Mouse (Mus musculus): ENCODE data around the gene Caskin1.
"Not testable (repeated sequence)": the region's sequence is repeated elsewhere in the genome, so short reads cannot be mapped to it uniquely, and the experiment has no call there.

Gene Caskin1
- long read RNA-seq, experiment 1, partial matches to known transcripts = 5 of 7 reads
- long read RNA-seq, experiment 1, other reads (novel, unspliced or antisense) = 0 of 7 reads
- long read RNA-seq, experiment 2, partial matches to known transcripts = 1 of 4 reads
- long read RNA-seq, experiment 2, other reads (novel, unspliced or antisense) = 1 of 4 reads

DNA sequence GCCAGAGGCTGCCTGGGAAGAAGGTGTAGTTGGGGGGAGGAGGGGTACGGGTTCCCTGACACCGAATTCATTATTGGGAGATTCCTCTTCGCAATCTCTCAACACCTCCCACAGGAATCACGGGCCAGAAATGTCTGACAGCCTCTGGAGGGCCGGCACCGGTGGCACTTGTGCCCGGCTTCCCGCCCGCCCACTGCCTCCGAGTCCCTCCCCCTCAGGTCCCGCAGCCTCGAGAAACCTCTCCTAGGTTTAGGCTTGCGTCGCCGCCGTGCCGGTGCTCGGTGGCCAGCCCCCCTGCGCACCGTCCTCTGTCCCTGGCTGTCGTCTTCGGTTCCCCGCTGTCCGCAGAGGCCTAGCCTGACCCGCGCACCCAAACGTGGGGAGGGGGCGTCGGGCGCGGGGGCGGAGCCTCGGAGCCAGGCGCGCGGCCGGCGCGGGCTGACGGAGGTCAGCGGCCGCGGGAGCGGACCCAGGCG is at the start of gene Caskin1:
Gene Caskin1, plus strand, starts transcription at position 416 of the 476 bp plus-strand sequence.
- intact Hi-C loops (cut with DNase I) = loop anchor here (5.0 kb wide), 1 partner anchor 44 kb away; the partner anchor contains the start of gene Rab26

DNA sequence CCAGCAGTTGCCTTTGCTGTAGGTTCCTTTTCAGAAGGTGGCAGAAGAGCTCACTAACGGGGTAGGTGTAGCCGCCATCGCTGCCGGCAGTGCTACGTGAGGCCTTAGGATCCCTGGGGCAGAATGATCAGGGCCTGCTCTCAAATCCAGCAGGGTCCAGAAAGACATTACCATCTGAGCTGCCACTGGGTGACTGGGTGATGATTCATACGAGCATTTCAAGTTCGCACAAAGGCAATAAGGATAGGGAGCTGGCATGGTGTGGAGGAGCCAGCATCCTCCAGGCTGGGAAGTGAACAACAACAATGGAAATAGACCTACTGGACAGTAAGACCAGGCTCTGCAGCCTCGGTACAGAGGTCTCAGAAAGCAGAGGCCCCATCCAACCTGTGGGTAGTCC is 48.0 kb upstream of the Caskin1 start:
- intact Hi-C loops (cut with DNase I) = no loop called here

DNA sequence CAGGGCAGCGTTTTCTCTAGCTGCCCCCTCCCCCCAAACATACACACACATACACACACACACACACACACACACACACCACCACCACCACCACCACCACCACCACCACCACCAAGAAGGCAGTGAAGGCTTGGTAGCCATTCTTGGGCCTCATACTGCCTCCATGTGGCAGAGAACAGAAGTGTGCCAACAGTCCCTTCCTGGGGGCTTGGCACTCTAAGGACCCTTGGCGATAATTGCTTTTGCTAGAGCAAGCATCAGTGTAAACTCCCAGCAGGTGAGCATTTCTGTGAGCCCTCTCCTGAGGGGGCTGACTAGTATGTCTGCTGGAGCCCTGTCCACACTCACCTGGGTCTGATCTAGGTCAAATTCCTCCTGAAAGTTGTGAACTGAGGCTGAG is 47.3 kb upstream of the Caskin1 start:
- intact Hi-C loops (cut with DNase I) = no loop called here

DNA sequence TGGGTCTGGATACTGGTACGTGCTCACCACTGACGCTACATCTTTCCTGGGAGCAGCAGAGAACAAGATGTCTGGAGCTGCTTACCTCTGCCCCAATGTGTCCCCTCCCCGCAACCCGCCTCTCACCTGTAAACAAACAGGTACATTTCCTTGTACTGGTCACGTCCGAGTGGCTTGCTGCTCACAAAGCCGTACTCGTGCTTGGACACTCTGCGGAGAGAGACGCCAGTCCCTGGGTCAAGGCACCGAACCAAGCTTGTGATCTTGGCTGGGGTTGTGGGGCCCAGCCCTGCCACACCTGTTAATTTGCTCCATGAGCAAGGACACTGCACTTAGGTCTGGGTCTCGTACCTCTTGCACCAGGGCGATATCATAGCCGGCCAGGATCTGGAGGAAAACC is 46.3 kb upstream of the Caskin1 start:
- intact Hi-C loops (cut with DNase I) = no loop called here

DNA sequence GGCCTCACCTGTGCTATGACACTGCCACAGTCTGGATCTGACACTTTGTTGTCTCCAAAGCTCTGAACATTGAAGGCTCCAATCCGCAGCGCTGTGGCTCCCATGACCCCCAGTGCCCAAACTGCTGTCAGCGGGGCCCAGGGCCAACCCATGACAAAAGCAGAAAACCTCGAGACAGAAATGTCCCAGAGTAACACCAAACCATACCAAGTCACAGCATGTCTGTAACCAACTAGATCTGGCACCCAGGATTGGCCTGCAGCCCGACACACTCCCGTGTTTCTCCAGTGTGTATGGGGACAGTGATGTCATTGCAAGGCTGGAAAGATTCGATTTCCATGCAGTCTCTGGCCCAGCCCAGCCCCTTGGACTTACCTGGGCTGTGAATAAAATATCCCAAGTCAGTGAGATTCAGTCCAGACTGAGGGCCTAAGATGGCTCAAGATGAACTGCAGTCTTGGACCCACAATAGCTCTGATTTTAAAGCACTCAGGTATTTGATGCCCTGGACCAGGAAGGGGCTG is 45.7 kb upstream of the Caskin1 start, which contains the start of gene Dnase1l2:
Gene Dnase1l2, minus strand, starts transcription at position 474 of the 524 bp plus-strand sequence.
- intact Hi-C loops (cut with DNase I) = no loop called here

DNA sequence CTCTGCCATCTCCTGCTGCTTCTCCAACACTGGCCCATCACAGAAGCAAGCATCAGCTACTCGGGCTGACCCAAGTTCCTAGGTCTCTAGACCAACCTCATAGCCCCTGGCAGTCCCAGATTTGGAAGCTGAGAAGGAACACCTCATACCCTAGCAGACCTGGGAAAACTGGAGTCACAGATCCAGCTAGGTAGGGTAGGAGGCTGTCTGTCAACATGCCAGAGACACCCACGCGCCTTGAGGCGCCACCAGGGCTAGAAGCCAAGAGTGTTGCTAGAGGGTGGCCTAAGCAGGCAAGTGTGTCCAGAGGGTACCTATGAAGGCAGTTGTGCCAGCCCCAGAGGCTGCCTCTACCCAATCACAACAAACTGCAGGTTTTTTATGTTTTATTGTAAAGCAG is 45.0 kb upstream of the Caskin1 start:
- intact Hi-C loops (cut with DNase I) = no loop called here

DNA sequence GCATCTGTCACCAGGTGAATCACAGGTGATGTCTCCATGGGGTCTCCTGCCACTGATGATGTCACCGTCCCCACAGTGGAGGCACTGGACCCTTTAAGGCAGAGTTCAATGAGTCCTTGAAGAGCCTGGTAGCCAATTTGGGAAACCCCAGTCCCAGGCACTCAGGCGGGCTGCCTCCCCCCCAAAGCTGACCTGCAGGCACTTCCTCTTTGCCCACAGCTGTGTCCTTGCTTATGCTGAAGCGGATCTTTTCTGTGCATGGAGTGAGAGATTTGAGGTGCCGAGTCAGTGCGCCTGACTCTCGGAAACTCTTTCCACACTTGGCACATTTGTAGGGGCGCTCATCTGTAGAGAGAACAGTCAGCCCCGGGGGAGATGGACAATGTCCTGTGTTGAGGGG is 41.8 kb upstream of the Caskin1 start:
- intact Hi-C loops (cut with DNase I) = no loop called here

DNA sequence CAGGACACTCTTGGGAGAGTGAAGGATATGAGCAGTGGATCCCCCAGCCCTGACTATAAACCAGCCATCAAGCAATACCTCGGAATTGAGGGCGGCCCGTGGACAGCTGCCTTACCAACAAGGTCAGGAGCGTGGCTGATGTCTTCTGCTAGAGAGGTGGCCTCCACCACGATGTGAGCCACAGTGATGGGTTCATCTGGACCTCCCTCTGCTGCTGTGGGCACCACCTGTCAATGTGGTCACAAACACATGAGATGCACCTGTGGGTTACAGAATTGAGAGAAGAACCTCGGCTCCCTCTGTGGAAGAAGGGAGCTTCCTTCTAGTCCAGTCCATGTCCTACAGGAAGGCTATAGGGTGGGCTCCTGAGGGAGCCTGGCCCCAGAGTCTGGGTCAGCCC is 38.9 kb upstream of the Caskin1 start:
- intact Hi-C loops (cut with DNase I) = no loop called here

DNA sequence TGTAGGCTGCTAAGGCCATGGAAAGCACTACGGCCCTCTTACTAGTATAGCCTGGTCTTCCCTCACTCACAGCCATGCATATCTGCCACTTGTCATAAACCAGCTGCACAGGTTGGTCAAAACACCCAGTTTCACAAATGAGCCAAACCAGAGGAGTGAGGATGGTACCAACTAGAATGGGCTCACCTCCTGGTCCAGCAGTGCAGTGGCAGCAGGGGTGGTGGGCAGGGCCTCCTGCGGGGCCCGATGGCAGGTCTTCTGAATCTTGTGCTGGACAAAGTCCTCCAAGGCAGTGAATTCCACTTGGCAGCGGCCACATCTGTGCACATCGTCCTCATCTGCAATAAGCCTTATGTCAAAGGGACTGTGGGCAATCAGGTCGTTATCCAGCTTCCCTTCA is 37.2 kb upstream of the Caskin1 start:
- intact Hi-C loops (cut with DNase I) = no loop called here

DNA sequence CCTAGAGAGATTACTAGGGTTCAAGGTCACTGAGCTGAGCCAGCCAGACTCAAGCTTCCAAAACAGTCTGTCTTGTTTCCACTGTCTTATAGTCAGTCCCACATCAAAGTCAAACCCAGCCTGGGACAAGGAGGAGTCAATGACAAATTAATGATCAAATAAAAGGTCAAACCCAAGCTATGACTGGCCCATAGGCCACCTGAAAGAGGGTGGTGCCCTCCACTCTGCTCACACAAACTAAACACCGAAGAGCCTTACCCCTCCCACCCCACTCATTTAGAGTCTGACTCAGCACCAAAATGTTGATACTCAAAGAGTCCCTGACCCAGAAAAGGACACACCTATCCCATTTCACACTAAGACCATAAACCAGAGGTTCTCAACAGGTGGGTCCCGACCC is 35.0 kb upstream of the Caskin1 start:
- intact Hi-C loops (cut with DNase I) = no loop called here

DNA sequence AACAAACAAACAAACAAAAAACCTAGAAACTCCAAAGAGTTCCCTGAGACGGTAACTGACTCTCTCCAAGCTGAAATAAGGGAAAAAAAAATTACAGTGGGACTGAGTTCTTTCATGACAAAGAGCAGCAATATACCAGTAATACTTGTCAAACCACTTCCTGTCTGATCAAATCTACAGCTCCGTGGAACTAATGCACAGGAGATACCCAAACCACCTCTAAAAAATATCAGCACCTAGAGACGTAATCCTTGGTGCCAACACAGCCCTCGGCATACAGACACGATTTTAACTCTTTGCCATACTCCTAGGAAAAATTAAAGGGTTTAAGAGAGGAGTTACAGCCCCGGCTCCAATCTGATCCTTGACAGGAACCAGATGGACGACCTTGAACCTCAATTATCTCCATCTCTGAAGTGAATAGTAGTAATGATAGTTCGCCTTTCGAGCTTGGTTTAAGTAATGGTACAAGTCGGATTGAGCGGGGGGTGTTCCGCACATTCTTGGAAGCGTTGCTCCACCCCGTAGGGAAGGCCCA is 34.1 kb upstream of the Caskin1 start:
- intact Hi-C loops (cut with DNase I) = no loop called here

DNA sequence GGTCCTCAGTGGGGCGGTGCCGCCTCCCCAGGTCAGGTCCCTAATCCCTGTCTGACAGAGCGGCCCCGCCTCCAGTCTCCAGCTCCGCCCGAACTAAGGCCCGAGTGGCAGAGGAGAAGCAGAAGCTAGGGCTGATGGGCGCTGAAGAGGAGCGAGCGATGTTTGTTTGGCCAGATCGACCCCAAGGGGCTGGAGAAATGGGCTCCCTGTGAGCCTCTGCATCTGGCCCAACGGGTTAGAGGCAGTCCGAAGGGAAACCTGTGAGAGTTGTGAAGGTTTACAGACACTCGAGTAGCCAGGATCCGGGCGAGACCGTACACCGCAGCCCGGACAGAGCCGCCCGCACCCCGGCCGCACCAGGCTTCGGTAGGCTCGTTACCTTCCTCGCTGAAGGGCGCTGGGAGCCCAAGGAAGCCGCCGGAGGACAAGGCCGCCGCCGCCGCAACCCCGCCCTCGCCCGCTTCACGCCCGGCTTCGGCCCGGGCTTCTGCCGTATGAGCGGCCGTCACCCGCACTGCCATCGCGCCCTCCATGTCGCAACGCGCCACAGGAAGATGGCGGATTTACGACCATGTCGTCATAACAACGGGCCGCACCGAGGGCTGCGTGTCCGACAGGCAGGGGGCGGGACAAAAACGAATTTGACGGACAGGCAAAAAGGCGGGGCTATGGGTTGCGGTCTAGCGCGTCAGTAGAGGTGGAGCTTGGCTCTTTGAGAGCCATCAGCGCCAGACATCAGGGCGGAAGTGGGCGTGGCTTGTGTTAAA is 33.5 kb upstream of the Caskin1 start:
- intact Hi-C loops (cut with DNase I) = no loop called here

DNA sequence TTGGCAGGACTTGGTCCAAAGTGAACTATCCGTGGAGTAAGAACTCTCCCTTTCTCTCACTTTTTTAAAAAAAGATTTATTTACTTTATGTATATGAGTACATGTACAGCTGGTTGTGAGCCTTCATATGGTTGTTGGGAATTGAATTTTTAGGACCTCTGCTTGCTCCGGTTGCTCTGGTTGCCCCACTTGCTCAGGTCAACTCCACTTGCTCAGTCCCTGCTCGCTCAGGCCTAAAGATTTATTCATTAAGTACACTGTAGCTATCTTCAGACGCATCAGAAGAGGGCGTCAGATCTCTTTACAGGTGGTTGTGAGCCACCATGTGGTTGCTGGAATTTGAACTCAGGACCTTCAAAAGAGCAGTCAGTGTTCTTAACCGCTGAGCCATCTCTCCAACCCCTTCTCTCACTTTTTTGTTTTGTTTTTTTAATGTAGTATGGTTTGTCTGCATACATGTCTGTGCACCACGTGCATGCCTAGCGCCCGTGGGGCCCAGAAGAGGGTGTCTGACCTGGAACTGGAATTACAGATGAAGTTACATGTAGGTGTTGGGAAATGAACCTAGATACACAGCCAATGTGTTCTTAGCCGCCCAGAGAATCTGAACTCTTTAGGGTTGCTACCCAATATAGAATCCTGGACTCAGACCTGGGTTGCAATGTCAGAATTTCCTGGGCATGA is 32.7 kb upstream of the Caskin1 start:
- intact Hi-C loops (cut with DNase I) = not testable (repeated sequence)

DNA sequence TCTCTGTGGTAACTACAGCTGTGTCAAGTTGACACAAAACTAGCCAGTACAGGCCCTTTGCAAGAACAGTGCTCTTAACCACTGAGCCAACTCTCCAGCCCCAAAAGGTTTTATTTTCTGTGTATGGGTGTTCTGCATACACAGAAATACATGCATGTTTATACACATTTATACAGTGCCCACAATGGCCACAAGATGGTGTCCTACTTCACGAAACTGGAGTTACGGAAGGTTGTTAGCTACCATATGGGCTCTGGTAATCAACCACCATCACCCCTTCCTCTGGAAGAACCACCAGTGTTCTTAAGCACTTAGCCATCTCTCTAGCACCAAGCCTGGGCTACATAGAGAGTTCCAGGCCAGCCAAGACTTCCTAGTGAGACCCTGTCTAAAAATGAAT is 26.8 kb upstream of the Caskin1 start:
- intact Hi-C loops (cut with DNase I) = no loop called here

DNA sequence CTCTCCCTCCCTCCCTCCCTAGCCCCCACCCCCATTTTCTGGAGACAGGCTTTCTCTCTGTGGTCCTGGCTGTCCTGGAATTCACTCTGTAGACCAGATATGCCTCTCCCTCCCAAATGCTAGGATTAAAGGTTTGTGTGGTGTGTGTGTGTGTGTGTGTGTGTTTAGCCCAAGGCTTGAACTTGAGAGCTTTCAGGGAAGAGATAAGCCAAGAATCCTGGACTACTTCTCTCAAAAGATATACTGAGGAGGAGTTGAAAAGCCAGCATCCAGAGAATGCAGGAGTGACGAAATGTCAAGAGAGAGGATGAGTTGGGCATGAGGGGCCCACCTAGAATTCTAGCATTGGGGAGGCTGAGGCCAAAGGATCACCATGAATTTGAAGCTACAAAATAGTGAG is 25.5 kb upstream of the Caskin1 start:
- intact Hi-C loops (cut with DNase I) = no loop called here

DNA sequence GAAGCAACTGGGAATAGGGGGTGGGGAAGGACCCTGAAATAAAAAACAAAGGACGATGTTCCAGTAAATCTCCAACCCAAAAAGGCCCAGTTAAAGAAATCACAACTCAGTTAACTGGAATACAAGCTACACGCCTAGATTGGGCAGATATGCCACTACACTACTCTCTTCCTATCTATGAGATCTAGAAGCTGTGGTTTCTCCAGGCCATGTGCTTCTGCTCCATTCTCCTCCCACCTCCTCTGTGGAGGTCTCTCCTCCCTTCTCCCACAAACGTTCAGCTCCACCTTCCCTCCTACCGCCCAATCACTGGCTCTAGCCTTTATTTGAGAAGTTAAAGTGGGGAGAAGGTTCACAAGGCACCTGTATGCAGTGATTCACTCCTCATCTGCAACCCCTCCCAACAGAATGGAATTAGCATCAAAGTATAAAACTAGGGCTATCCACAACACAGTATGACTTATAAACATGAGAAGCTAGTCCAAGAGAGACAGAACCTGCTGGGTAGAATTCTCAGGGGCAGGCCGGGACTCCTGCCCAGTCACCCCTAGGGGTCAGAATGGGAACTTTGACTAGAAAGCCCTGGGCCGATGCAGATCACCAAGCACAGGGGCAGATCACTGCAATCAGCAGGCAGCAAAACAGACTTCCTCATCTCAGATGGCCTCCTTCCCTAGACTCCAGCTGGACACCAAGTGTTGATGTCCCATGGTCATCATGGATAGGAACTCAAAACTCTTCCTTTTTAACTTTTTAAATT is 24.8 kb upstream of the Caskin1 start:
- intact Hi-C loops (cut with DNase I) = no loop called here

DNA sequence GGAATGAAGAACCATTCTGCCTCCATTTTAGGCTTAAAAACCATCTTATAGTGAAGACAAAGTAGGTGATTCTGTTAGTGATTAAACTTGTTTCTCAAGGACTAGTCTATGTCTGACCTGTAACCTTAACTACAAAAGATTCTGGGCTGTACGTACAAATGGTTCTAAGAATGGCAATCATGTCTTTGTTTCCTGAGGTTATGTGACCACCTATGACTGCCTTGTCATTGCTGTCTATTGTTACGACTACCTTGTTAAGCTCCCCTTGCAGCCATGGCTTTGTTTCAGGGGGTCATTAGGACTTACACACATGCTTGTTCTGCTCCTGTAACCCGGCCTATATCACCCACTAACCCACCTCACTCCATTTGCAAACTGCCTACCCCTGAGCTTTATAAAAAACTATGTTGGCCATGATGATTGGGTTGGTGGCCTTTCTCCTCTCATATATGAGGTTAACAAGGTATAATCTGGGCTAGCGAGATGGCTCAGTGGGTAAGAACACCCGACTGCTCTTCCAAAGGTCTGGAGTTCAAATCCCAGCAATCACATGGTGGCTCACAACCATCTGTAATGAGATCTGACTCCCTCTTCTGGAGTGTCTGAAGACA is 19.7 kb upstream of the Caskin1 start:
- intact Hi-C loops (cut with DNase I) = no loop called here

DNA sequence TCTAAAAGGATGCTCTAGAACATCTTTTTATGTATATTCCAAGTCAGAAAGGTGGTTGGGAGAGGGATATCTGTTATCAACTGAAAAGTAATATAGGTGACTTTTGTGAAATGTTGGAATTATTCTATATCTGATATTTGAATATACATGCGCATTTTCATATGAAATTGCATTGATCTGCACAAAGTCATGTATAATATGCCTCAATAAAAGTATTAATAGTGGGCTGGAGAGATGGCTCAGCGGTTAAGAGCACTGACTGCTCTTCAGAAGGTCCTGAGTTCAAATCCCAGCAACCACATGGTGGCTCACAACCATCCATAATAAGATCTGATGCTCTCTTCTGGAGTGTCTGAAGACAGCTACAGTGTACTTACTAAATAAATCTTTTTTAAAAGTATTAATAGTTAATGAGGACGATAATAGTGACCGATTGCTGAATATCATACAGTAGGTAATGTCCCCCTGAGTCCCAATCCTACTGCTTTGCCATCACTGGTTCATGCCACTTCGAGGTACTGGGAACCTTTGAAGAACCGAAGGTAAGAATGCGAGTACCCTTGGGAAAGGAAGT is 19.0 kb upstream of the Caskin1 start:
- intact Hi-C loops (cut with DNase I) = no loop called here

DNA sequence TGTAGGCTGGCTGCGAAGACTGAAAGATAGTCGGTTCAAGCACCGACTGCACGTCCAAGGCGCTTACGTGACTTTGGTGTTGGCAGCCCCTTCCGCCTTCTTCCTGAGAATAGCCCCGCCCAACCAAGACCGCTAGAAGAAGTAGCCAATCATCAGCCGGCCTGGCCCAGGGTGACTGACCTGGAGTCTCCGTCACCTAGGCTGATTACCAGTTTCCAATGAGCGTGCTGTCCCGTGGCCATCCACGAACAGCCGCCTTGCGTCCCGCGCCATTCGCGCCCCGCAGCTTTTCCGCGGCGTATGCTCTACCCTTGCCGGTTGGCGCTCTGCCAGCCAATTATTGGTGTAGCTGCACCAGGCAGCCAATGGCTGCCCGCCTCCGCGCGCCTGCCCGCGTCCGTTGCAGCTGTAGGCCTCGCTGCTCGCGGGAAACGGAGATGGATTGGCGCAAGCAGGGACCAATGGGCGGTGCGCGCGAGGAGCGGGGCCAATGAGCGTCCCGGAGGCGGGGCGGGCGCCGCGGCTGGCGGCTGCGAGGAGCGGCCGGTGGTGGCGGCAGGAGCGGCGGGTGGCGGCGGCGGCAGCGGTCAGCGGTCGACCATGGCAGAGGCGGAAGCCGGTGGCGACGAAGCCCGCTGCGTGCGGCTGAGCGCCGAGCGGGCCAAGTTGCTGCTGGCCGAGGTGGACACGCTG is 18.3 kb upstream of the Caskin1 start, which contains the start of the genes E4f1 and Pgp:
Gene E4f1, minus strand, starts transcription at position 404 of the 693 bp plus-strand sequence.
Gene Pgp, plus strand, starts transcription at position 483 of the 693 bp plus-strand sequence.
- intact Hi-C loops (cut with DNase I) = no loop called here
